Mouse (Mus musculus) limb, embryonic 15.5 days (tissue): ENCODE measurements at regions not wholly inside any gene's neighbourhood (a gene's known extent, or its start where the extent isn't known, plus 50 kb on each side); places are given as distances from the start of the nearest gene placed in this dataset.
"Not testable (repeated sequence)": the region's sequence is repeated elsewhere in the genome, so short reads cannot be mapped to it uniquely, and the experiment has no call there.

ENCODE experiments used
- ATAC-seq: fragments of 200-750 bp; cut with Nextera tagmentation; 2 replicates; pipeline ENCODE4 v1.8.0; 2017; ENCODE audit warnings: low read depth, moderate TSS enrichment; ENCODE audit not compliant: insufficient number of reproducible peaks, low FRiP score, low TSS enrichment
- H3K27ac ChIP-seq: fragments of 300-500 bp; sonication (generic); 2 replicates; pipeline ENCODE4 v1.5.1; 2015; ENCODE audit warnings: moderate library complexity, mild to moderate bottlenecking, inconsistent platforms
- H3K27me3 ChIP-seq: fragments of 300-500 bp; sonication (generic); 2 replicates; pipeline ENCODE4 v1.6.1; 2015; ENCODE audit warnings: inconsistent platforms
- H3K36me3 ChIP-seq: fragments of 300-500 bp; sonication (generic); 2 replicates; pipeline ENCODE4 v1.6.1; 2015; ENCODE audit warnings: inconsistent platforms
- H3K4me1 ChIP-seq: fragments of 300-500 bp; sonication (generic); 2 replicates; pipeline ENCODE4 v1.6.1; 2015; ENCODE audit warnings: inconsistent platforms
- H3K4me2 ChIP-seq: fragments of 300-500 bp; sonication (generic); 2 replicates; pipeline ENCODE4 v1.6.1; 2015; ENCODE audit warnings: mild to moderate bottlenecking, inconsistent platforms
- H3K4me3 ChIP-seq: fragments of 300-500 bp; sonication (generic); 2 replicates; pipeline ENCODE4 v1.5.1; 2015; ENCODE audit warnings: mild to moderate bottlenecking, inconsistent platforms
- H3K9ac ChIP-seq: fragments of 300-500 bp; sonication (generic); 2 replicates; pipeline ENCODE4 v1.6.1; 2015; ENCODE audit warnings: inconsistent platforms
- H3K9me3 ChIP-seq: fragments of 300-500 bp; sonication (generic); 2 replicates; pipeline ENCODE4 v1.6.1; 2016; ENCODE audit warnings: inconsistent platforms
- WGBS: fragments of 180-500 bp; shearing (Covaris S2); methylation state at CpG from one replicate; pipeline ENCODE4 v1.1.7; 2015; 5-methylcytosine and 5-hydroxymethylcytosine counted together

DNA sequence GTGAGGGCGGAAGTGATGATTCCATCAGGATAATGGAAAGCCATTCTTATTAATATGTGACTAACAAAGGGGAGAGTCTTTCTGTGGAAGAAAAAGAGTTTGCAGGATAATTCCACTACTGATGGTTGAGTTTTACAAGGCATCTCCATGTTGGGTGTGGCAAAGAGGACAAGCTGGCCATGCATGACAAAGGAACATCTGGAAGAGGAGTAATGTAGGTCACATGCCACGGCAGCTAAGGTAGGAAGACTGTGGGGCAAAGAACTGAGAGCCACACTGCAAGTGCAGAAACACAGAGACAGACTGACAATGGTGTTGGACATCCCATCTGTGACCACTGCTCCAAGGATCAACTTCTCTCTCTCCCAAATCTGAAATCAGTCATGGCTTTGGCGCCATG, 196.4 kb upstream of the Gdi2 start:
- Histone ChIP-seq H3K9me3 (no peaks in the 10 kb centered on the region), H3K36me3 (no peaks in the 10 kb centered on the region), H3K9ac (no peak overlapping the region), H3K4me2 (no peak overlapping the region), H3K4me1 (no peaks in the 10 kb centered on the region), H3K27ac (no peak overlapping the region), H3K27me3 (no peaks in the 10 kb centered on the region), H3K4me3 (no peak overlapping the region)
- no peak for ATAC-seq
- 81% methylated on average over 3 of the region's 3 CpGs for WGBS

DNA sequence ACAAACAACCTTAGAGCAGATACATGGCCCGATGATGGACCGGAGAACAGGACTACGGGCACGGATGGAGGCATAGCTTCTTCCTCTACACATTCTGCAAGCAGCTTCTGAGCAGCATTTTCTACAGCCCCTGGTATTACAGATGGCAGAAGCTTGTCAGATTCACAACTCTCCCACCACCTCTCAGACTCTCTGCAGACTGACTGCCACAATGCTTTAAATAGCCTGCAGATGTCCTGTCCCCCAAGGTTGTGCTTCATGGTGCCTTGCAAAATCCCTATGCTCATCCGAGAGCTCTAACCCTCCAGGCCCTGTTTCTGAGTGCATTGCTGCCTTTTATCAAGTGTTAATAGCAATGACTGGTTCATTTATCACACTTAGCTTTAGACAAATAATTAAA, 194.3 kb upstream of the Gdi2 start:
- H3K27me3 ChIP-seq, result no peaks in the 10 kb centered on the region
- H3K9me3 ChIP-seq, result no peaks in the 10 kb centered on the region
- no peak overlapping the region for H3K4me2 ChIP-seq
- no peak for ATAC-seq
- H3K4me1 ChIP-seq, result no peaks in the 10 kb centered on the region
- H3K27ac ChIP-seq, result no peak overlapping the region
- H3K9ac ChIP-seq, result no peak overlapping the region
- no peaks in the 10 kb centered on the region for H3K36me3 ChIP-seq
- no peak overlapping the region for H3K4me3 ChIP-seq
- WGBS, result 85% methylated on average over 5 of the region's 5 CpGs

DNA sequence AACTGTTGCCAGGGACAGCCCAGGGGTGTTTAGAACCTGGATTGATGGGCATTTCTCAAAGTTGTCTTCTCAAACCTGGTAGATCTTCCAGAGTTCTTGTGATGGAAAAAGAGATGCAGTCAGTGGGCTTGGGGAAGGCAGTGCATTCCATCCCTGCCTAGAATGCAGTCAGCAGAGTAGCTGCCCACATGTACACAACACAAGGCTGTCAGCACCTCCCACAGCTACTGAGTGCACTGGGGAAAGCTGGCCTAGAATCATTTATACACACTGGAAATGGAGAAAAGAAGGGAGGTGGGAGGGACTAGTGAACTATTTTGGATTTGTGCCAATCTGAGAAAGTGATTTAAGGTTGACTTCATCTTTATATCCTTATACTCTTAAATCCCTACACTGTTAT, 183.0 kb upstream of the Gdi2 start:
- Histone ChIP-seq H3K27me3 (peaks cover 24% of the 10 kb centered on the region), H3K4me1 (peaks cover 18% of the 10 kb centered on the region)
- H3K4me3 ChIP-seq, ATAC-seq, H3K27ac ChIP-seq, H3K9ac ChIP-seq, H3K9me3 ChIP-seq, H3K36me3 ChIP-seq, H3K4me2 ChIP-seq: not testable (repeated sequence)

DNA sequence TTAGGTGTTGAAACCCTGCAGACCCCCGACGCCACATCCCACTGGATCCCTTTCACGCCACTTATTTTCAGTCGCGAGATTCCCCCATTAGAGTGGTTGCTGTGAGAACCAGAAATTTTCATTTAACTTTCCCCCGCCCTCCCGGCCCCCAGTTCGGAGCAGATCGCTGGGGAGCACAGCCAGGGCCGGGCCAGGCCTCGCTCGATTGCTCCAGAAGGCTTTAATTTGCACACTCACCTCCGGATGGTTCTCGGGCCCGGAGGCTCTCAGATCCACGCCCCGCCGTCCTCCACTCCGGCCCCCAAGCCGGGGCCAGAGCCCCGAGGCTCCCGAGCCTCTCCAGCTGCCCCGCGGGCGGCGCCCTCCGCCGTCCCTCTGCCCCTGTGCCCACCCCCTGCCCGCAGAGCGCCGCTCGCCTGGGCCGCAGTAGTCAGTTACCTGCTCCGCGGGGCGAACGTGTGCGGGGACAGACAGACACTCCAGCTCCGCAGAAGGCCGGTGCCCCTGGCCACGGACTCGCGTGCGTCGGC, 179.7 kb upstream of the Gdi2 start:
- Histone ChIP-seq H3K4me2 (peak overlapping the region; percentile 98), H3K9me3 (no peaks in the 10 kb centered on the region), H3K36me3 (no peaks in the 10 kb centered on the region), H3K4me1 (peaks cover 29% of the 10 kb centered on the region), H3K4me3 (peak overlapping the region; percentile 51), H3K27me3 (peaks cover 35% of the 10 kb centered on the region), H3K9ac (no peak overlapping the region), H3K27ac (no peak overlapping the region)
- WGBS, result 1% methylated on average over 45 of the region's 45 CpGs
- no peak for ATAC-seq

DNA sequence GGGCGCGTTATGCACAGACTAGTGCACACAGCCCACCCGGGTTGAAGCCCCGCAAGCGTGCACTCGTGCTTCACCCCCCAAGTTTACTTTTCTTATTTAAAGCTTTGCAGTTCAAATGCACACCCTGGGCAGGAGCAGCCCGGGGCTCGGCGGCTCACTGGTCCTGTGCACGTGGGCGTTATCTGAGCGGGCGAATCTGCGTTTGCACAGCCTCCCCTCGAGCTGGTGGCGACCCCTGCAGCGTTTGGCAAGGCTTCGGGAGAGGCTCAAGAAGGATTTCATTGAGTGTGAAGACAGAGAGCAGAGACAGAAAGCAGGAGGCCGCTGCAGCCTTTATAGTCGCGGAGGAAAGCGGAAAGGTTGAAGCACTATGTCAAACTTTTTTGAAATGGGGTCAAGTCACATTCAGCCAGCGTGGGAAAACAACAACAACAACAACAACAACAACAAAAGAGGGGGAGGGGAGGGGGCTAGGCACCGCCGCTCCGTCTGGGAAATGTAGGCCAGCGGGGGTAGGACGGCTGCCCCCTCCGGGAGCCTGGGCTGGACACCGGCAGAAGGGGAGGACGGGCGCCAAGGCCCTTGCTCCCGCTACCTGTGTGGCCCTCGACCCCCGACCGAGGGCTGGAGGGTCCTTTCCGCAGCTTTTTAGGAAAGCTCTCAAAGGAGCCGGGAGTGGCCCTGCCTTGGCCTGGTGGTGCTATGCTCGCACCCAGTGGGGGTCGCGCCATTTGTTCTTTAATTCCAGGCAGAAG, 178.7 kb upstream of the Gdi2 start:
- H3K27me3 ChIP-seq, result peaks cover 35% of the 10 kb centered on the region
- peak overlapping the region; percentile 98 for H3K4me2 ChIP-seq
- peaks cover 29% of the 10 kb centered on the region for H3K4me1 ChIP-seq
- no peak overlapping the region for H3K27ac ChIP-seq
- peak overlapping the region; percentile 51 for H3K4me3 ChIP-seq
- no peak overlapping the region for H3K9ac ChIP-seq
- ATAC-seq, result no peak
- H3K9me3 ChIP-seq, result no peaks in the 10 kb centered on the region
- WGBS, result under 1% methylated on average over 41 of the region's 41 CpGs
- H3K36me3 ChIP-seq, result no peaks in the 10 kb centered on the region

DNA sequence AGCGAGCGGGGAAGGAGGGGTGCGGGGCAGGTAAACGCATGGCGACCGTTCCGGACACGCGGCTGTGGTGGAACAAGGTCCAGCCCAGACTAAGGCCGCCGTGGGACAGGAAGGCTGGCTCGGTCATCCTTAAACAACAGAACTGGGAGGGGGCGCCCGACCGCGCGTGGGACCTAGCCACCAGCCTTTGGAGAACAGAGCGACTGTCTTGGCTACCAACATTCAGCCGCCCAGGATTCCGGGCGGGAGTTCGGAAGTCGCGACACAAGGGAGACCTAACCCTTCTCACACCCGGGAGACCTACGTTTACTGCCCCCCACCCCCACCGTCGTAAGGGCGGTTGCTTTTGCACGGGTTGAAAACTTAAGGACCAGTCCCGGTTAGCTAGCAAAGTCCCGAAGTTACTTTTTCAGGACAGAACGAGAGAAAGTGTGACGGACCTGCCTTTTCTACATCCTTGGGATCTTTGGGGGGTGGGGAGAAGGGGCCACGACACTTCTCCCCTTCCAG, 178.1 kb upstream of the Gdi2 start:
- Histone ChIP-seq H3K4me1 (peaks cover 29% of the 10 kb centered on the region), H3K4me3 (peak overlapping the region; percentile 51), H3K4me2 (peak overlapping the region; percentile 98), H3K27me3 (peaks cover 35% of the 10 kb centered on the region)
- not testable (repeated sequence) for ATAC-seq, H3K9me3 ChIP-seq, H3K27ac ChIP-seq, H3K36me3 ChIP-seq, H3K9ac ChIP-seq
- 1% methylated on average over 35 of the region's 35 CpGs for WGBS

DNA sequence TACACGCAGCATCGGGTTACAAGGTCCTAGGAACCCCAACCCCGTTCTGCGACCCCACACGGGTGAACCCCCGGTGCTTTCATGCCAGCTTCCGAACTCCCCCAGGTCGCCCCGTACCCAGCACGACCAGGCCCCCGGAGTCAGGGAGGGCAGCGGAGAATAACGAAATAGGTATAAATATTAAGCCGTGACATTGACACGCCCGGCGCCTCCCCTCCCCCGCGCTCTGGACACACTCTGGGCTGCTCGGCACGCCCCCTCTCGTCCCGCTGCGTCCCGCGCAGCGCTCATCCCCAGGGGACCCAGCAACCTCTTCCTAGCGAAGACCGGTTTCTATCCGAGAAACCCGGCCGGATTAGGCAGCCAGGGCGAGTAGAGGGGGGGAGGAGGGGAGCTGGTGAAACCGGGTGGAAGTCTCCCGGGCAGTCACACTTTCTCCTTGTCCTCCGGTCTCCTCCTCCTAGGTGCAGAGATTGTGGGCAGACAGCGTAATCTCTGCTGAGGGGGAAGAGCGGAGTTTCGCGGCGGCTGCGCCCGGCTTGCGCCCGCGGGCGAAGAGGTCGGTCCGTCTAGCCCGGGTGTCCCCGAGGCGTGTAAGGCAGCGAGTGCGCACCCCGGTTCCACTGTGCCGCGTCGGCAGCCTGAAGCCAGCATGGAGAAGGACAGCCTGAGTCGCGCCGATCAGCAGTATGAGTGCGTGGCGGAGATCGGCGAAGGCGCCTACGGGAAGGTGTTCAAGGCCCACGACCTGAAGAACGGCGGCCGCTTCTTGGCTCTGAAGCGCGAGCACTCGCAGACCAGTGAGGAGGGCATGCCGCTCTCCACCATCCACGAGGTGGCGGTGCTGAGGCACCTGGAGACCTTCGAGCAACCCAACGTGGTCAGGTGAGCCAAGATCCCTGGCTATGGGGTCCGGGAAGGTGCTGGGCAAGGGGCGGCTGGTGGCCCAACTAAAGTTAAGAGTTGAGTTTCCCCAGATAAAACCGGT, 177.1 kb upstream of the Gdi2 start:
- peaks cover 35% of the 10 kb centered on the region for H3K27me3 ChIP-seq
- H3K9me3 ChIP-seq, result no peaks in the 10 kb centered on the region
- peaks cover 29% of the 10 kb centered on the region for H3K4me1 ChIP-seq
- H3K4me3 ChIP-seq, result peak overlapping the region; percentile 51
- H3K9ac ChIP-seq, result 0 out of 2 replicates have a peak overlapping the region, but pooled peaks have one; percentile 26
- under 1% methylated on average over 82 of the region's 82 CpGs for WGBS
- H3K36me3 ChIP-seq, result no peaks in the 10 kb centered on the region
- peak; percentile 49; the same call in 1 of the 2 replicates for ATAC-seq
- peak overlapping the region; percentile 98 for H3K4me2 ChIP-seq
- H3K27ac ChIP-seq, result no peak overlapping the region

DNA sequence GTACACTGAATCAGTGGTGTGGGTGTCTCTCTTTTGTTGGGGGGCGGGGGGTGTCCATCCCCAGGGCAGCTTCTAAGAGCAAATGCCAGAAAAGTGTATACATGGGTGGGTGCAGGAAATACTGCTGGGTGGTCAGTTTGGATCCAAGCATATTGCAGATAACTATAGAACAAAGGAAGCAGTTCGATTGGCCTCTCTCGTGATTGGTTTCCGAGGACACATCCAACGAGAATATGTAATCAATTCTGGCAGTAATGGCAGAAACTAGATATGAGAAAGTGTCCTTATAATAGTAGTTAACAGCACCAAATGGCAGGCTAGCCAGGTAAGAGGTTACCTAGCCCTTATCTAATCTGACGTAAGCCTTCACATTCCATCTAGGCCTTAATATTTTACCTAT, 165.2 kb upstream of the Gdi2 start:
- Histone ChIP-seq H3K4me2 (no peak overlapping the region), H3K36me3 (no peaks in the 10 kb centered on the region), H3K9ac (no peak overlapping the region), H3K27me3 (no peaks in the 10 kb centered on the region), H3K27ac (no peak overlapping the region), H3K4me3 (no peak overlapping the region), H3K4me1 (no peaks in the 10 kb centered on the region), H3K9me3 (no peaks in the 10 kb centered on the region)
- 68% methylated on average over 6 of the region's 6 CpGs for WGBS
- ATAC-seq, result no peak

DNA sequence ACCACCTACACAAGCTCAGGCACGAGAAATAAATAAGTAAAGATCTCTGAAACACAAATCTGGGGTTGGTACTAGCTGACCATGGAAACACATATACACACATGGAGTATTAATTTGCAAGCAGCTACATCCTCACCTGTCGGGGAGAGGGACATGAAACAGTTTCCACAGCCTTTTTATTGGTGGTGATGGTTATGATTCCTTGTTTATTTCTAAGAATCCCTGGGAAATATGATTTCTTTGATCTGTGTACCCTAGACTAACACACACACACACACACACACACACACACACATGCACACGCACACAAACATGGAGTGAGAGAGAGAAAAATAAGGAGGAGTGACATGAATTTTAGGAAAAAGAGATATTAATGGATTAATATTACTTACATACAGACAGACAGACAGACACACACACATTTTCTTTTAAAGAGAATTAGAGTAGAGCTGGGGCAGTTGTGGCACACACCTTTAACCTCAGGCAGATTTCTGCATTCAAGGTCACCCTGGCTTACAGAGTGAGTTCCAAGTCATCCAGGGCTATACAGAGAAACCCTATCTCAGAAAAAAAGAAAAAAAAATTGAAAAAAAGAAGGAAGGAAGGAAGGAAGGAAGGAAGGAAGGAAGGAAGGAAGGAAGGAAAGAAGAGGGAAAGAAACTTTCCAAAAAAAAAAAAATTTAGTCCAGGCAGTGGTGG, 164.2 kb upstream of the Gdi2 start:
- not testable (repeated sequence) for ATAC-seq, H3K4me3 ChIP-seq, H3K4me1 ChIP-seq, H3K9ac ChIP-seq, H3K36me3 ChIP-seq, H3K4me2 ChIP-seq, H3K27ac ChIP-seq, H3K27me3 ChIP-seq, H3K9me3 ChIP-seq
- WGBS, result 45% methylated on average over 3 of the region's 3 CpGs

DNA sequence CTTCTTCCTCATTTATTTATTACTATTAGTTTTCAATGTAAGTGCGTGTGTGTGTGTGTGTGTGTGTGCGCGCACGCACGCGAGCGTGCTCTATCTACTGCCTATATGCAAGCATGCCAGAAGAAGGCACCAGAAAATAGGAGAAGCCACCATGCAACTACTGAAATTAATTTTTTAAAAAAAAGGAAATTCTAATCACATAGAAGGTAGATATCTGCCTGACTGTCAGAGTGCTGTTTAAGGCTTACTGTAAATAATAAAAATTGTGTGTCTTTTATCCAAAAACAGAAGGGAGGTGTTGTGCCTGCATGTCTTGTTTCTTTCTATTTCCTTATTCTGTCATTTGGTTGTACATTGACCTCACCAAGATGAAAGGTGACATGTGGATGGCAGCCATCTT, 163.1 kb upstream of the Gdi2 start:
- no peak overlapping the region for H3K27ac ChIP-seq
- no peaks in the 10 kb centered on the region for H3K27me3 ChIP-seq
- no peaks in the 10 kb centered on the region for H3K4me1 ChIP-seq
- ATAC-seq, result no peak
- no peaks in the 10 kb centered on the region for H3K36me3 ChIP-seq
- H3K4me2 ChIP-seq, result no peak overlapping the region
- no peaks in the 10 kb centered on the region for H3K9me3 ChIP-seq
- no peak overlapping the region for H3K4me3 ChIP-seq
- no peak overlapping the region for H3K9ac ChIP-seq
- WGBS, result 96% methylated on average over 7 of the region's 7 CpGs

DNA sequence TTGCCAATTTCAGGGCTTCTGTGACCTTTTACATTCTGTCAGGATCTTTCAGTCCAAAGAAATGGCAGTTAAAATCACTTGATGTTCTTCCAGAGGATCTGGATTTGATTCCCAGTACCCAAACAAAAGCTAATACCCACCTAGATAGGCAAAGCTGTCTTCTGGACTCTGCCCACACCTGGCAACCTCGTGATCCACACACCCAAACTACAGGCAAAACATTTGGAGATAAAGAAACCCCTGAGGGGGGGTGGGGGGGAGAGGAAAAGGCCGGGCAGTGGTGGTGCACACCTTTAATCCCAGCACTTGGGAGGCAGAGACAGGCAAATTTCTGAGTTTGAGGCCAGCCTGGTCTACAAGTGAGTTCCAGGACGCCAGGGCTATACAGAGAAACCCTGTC, 160.1 kb upstream of the Gdi2 start:
- not testable (repeated sequence) for ATAC-seq, H3K27me3 ChIP-seq, H3K4me2 ChIP-seq, H3K4me1 ChIP-seq, H3K4me3 ChIP-seq, H3K9me3 ChIP-seq, H3K9ac ChIP-seq, H3K27ac ChIP-seq, H3K36me3 ChIP-seq
- 60% methylated on average over 3 of the region's 3 CpGs for WGBS
